Mouse (Mus musculus) embryonic facial prominence, embryonic 10.5 days (tissue): ENCODE data around the gene Smap1. TPM values are rescaled to one million over a fixed set of nuclear protein-coding genes. Genes with fewer than 3 reads are reported as not detected.

Experiments
- DNase-seq: peaks from one replicate; pipeline ENCODE4 v3.0.0-alpha.2; 2017; ENCODE audit warnings: low spot score
- H3K27ac ChIP-seq: fragments of 300-500 bp; sonication (generic); replicated peaks from 2 replicates; pipeline ENCODE4 v1.5.1; 2016; ENCODE audit warnings: mild to moderate bottlenecking
- H3K27me3 ChIP-seq: fragments of 300-500 bp; sonication (generic); replicated peaks from 2 replicates; pipeline ENCODE4 v1.6.1; 2016; ENCODE audit warnings: low read depth, mild to moderate bottlenecking; ENCODE audit not compliant: poor library complexity, severe bottlenecking
- H3K36me3 ChIP-seq: fragments of 300-500 bp; sonication (generic); replicated peaks from 2 replicates; pipeline ENCODE4 v1.6.1; 2016; ENCODE audit warnings: mild to moderate bottlenecking, moderate library complexity
- H3K4me1 ChIP-seq: fragments of 300-500 bp; sonication (generic); 2 replicates; pipeline ENCODE4 v1.6.1; 2016
- H3K4me3 ChIP-seq: fragments of 300-500 bp; sonication (generic); 2 replicates; pipeline ENCODE4 v1.5.1; 2016; ENCODE audit warnings: mild to moderate bottlenecking, moderate library complexity
- H3K9me3 ChIP-seq: fragments of 300-500 bp; sonication (generic); 2 replicates; pipeline ENCODE4 v1.6.1; 2016; ENCODE audit warnings: mild to moderate bottlenecking
- WGBS: fragments of 180-500 bp; shearing (Covaris S2); methylation state at CpG from one replicate; pipeline ENCODE4 v1.1.7; 2016; 5-methylcytosine and 5-hydroxymethylcytosine counted together
- polyA plus RNA-seq: library from polyadenylated mRNA; unstranded; fragments of >200 nt; fragmentation: Nextera tagmentation; extraction: Ambion mirVana; gene quantifications from 2 replicates; pipeline ENCODE4 v1.2.1, GENCODE M21; 2016

The Smap1 gene
- polyA plus RNA-seq, 1 experiment from 2014 or later = 39.8 TPM

- Histone ChIP-seq H3K4me1 (no peaks in the 10 kb centered on the region), H3K36me3 (peaks cover 27% of the 10 kb centered on the region), H3K27me3 (no peaks in the 10 kb centered on the region), H3K4me3 (no peak overlapping the region), H3K9me3 (no peaks in the 10 kb centered on the region), H3K27ac (no peak overlapping the region)
- WGBS = 90% methylated on average over 3 of the region's 3 CpGs
- no peak for DNase-seq
Measured at GRCm38 (mm10) chr1:23855623-23856022, 66.5 kb downstream of the Smap1 start.

- peaks cover 64% of the 10 kb centered on the region for H3K36me3 ChIP-seq
- H3K9me3 ChIP-seq = no peaks in the 10 kb centered on the region
- 83% methylated on average over 10 of the region's 10 CpGs for WGBS
- H3K27me3 ChIP-seq = no peaks in the 10 kb centered on the region
- no peak overlapping the region for H3K27ac ChIP-seq
- H3K4me1 ChIP-seq = no peaks in the 10 kb centered on the region
- no peak for DNase-seq
- no peak overlapping the region for H3K4me3 ChIP-seq
Measured at GRCm38 (mm10) chr1:23846044-23846680, 76.0 kb downstream of the Smap1 start.

- H3K27ac ChIP-seq = no peak overlapping the region
- no peak for DNase-seq
- peaks cover 64% of the 10 kb centered on the region for H3K36me3 ChIP-seq
- no peaks in the 10 kb centered on the region for H3K27me3 ChIP-seq
- H3K4me3 ChIP-seq = no peak overlapping the region
- H3K9me3 ChIP-seq = no peaks in the 10 kb centered on the region
- whole genome bisulfite sequencing = 93% methylated on average over 10 of the region's 10 CpGs
- H3K4me1 ChIP-seq = no peaks in the 10 kb centered on the region
Measured at GRCm38 (mm10) chr1:23845007-23845406, 77.1 kb downstream of the Smap1 start.

- WGBS = 89% methylated on average over 7 of the region's 7 CpGs
- Histone ChIP-seq H3K4me1 (no peaks in the 10 kb centered on the region), H3K4me3 (no peak overlapping the region), H3K27ac (no peak overlapping the region), H3K36me3 (peaks cover 56% of the 10 kb centered on the region), H3K27me3 (no peaks in the 10 kb centered on the region), H3K9me3 (no peaks in the 10 kb centered on the region)
- DNase-seq = no peak
Measured at GRCm38 (mm10) chr1:23843790-23844189, 78.3 kb downstream of the Smap1 start.

GRCm38 (mm10) chr1:23842629-23843028 is 79.5 kb downstream of the Smap1 start:
- Histone ChIP-seq H3K4me3 (no peak overlapping the region), H3K27ac (no peak overlapping the region), H3K4me1 (no peaks in the 10 kb centered on the region), H3K36me3 (peaks cover 44% of the 10 kb centered on the region), H3K27me3 (no peaks in the 10 kb centered on the region), H3K9me3 (no peaks in the 10 kb centered on the region)
- WGBS = 79% methylated on average over 3 of the region's 3 CpGs
- DNase-seq = no peak

GRCm38 (mm10) chr1:23840924-23841323 is 81.2 kb downstream of the Smap1 start:
- H3K27me3 ChIP-seq = no peaks in the 10 kb centered on the region
- no peaks in the 10 kb centered on the region for H3K4me1 ChIP-seq
- no peak for DNase-seq
- H3K9me3 ChIP-seq = no peaks in the 10 kb centered on the region
- H3K27ac ChIP-seq = no peak overlapping the region
- peaks cover 31% of the 10 kb centered on the region for H3K36me3 ChIP-seq
- H3K4me3 ChIP-seq = no peak overlapping the region

GRCm38 (mm10) chr1:23836630-23837029 is 85.5 kb downstream of the Smap1 start:
- H3K27ac ChIP-seq = no peak overlapping the region
- 87% methylated on average over 4 of the region's 4 CpGs for WGBS

GRCm38 (mm10) chr1:23834819-23835218 is 87.3 kb downstream of the Smap1 start:
- Histone ChIP-seq H3K4me1 (no peaks in the 10 kb centered on the region), H3K9me3 (no peaks in the 10 kb centered on the region), H3K36me3 (no peaks in the 10 kb centered on the region; the same call in 1 of the 2 replicates), H3K27me3 (no peaks in the 10 kb centered on the region), H3K27ac (no peak overlapping the region), H3K4me3 (no peak overlapping the region)
- DNase-seq = no peak
- WGBS = 76% methylated on average over 9 of the region's 9 CpGs

More at GRCm38 (mm10) chr1:23836630-23837029, 85.5 kb downstream of the Smap1 start:
- Histone ChIP-seq H3K9me3 (no peaks in the 10 kb centered on the region), H3K4me3 (no peak overlapping the region), H3K4me1 (no peaks in the 10 kb centered on the region), H3K36me3 (peaks cover under 1% of the 10 kb centered on the region; the same call in 1 of the 2 replicates), H3K27me3 (no peaks in the 10 kb centered on the region)
- DNase-seq = no peak

GRCm38 (mm10) chr1:23834246-23834645 is 87.9 kb downstream of the Smap1 start:
- no peaks in the 10 kb centered on the region for H3K27me3 ChIP-seq
- H3K9me3 ChIP-seq = no peaks in the 10 kb centered on the region
- no peaks in the 10 kb centered on the region; the same call in 1 of the 2 replicates for H3K36me3 ChIP-seq
- H3K4me3 ChIP-seq = no peak overlapping the region
- H3K27ac ChIP-seq = no peak overlapping the region
- 89% methylated on average over 7 of the region's 7 CpGs for WGBS
- no peak for DNase-seq
- H3K4me1 ChIP-seq = no peaks in the 10 kb centered on the region

- no peaks in the 10 kb centered on the region for H3K9me3 ChIP-seq
- DNase-seq = peak; percentile 53
- no peak overlapping the region for H3K4me3 ChIP-seq
- no peaks in the 10 kb centered on the region for H3K4me1 ChIP-seq
- H3K36me3 ChIP-seq = no peaks in the 10 kb centered on the region
- H3K27me3 ChIP-seq = no peaks in the 10 kb centered on the region
- H3K27ac ChIP-seq = no peak overlapping the region
- 47% methylated on average over 13 of the region's 13 CpGs for WGBS
Measured at GRCm38 (mm10) chr1:23826887-23827758, 95.0 kb downstream of the Smap1 start.

- 63% methylated on average over 5 of the region's 5 CpGs for WGBS
- H3K36me3 ChIP-seq = no peaks in the 10 kb centered on the region
Measured at GRCm38 (mm10) chr1:23821615-23822014, 100.5 kb downstream of the Smap1 start.

GRCm38 (mm10) chr1:23798306-23798705 is 123.8 kb downstream of the Smap1 start:
- Histone ChIP-seq H3K4me3 (no peak overlapping the region), H3K36me3 (no peaks in the 10 kb centered on the region), H3K4me1 (no peaks in the 10 kb centered on the region), H3K27me3 (no peaks in the 10 kb centered on the region), H3K27ac (no peak overlapping the region), H3K9me3 (no peaks in the 10 kb centered on the region)
- no peak for DNase-seq
- WGBS = 91% methylated on average over 9 of the region's 9 CpGs

More at GRCm38 (mm10) chr1:23821615-23822014, 100.5 kb downstream of the Smap1 start:
- Histone ChIP-seq H3K4me3 (no peak overlapping the region), H3K27me3 (no peaks in the 10 kb centered on the region), H3K4me1 (no peaks in the 10 kb centered on the region), H3K9me3 (no peaks in the 10 kb centered on the region), H3K27ac (no peak overlapping the region)
- no peak for DNase-seq
